Mouse (Mus musculus): ENCODE data around the gene Xylt2. TPM values are rescaled to one million over a fixed set of nuclear protein-coding genes. Genes with fewer than 3 reads are reported as not detected.
A peak's percentile ranks its signal among the peaks of the same experiment; 100 is the strongest.
"Not testable (repeated sequence)": the region's sequence is repeated elsewhere in the genome, so short reads cannot be mapped to it uniquely, and the experiment has no call there.

The Xylt2 gene
- total RNA-seq, 2 experiments from 2014 or later = 3.6 to 3.9 TPM

DNA sequence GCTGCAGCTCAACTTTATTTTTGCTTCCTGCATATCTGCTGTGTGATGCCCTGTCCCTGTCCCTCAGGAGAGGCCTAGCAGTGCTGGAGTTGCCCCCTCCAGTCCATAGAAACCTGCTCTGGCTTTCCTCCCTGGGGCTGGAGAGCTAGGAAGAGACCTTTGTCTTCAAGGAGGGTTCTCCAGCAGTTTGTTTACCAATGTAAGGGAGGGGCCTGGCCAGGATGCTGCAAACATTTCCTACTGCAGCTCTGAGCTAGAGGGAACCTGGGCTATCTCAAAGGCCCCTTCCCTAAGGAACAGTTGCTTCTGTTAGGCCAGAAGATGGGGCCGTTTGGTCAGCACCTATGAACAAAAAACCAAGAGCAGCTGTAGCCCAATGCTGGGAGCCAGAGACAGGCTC lies 16.0 kb downstream of the Xylt2 start:
- Histone ChIP-seq H3K27ac (no peak overlapping the region; the same call in 1 of the 2 replicates), H3K4me3 (no peak overlapping the region)
- DNase-seq = no peak
- no peak for TF ChIP-seq CTCF (IDR thresholded peaks at IDR 0.05)
- intact Hi-C loops (cut with DNase I) = no loop called here

GRCm38 (mm10) chr11:94653663-94654436 lies 23.5 kb downstream of the Xylt2 start, which contains the start of the genes Mrpl27 and Eme1:
Gene Mrpl27, plus strand, starts transcription at chr11:94653767.
Gene Eme1, minus strand, starts transcription at chr11:94653964.
- intact Hi-C loops (cut with DNase I) = no loop called here
- no peak for TF ChIP-seq CTCF (IDR thresholded peaks at IDR 0.05)
- peak; percentile 89 for DNase-seq
- Histone ChIP-seq H3K27ac (peak within 1 kb of the TSS; percentile 99), H3K4me3 (peak within 1 kb of the TSS; percentile 93)

DNA sequence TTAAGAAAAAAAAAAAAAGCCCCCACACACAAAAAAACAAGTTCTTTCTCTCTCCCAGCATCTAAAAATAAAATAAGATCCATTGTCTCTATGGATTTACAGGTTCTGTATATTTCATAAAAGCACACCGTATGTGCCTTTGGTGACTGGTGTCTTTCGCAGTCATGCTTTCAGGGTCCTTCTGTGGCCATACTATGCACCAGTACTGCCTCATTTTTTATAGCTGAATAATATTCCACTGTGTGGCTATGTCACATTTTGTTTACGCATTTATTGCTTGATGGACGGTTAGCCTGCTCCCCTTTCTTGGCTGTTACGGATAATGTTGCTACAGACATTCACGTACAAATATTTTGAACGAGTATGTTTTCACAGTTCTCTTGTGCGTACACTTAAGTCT lies 24.3 kb downstream of the Xylt2 start:
- no peak for DNase-seq
- intact Hi-C loops (cut with DNase I) = no loop called here
- no peak for TF ChIP-seq CTCF (IDR thresholded peaks at IDR 0.05)
- Histone ChIP-seq H3K27ac (no peak overlapping the region), H3K4me3 (peak overlapping the region; percentile 93)

DNA sequence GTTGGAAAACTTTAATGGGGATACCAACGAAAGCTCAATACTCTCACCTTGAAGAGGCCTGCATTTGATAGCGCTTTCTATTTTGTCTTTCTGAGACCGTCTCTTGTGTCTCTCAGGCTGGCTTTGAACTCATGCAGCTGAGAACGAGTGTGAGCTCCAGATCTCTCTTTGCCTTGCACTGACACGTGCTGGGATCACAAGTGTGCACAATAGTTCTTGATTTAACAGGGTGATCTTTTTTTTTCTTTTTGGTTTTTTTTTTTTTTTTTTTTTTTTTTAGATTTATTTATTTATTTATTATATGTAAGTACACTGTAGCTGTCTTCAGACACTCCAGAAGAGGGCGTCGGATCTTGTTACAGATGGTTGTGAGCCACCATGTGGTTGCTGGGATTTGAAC lies 26.1 kb downstream of the Xylt2 start:
- H3K27ac ChIP-seq; H3K4me3 ChIP-seq; DNase-seq; intact Hi-C loops (cut with DNase I): not testable (repeated sequence)

GRCm38 (mm10) chr11:94646457-94646856 lies 30.9 kb downstream of the Xylt2 start:
- no peak overlapping the region for H3K27ac ChIP-seq
- H3K4me3 ChIP-seq = no peak overlapping the region
- no peak for TF ChIP-seq CTCF (IDR thresholded peaks at IDR 0.05)
- no peak for DNase-seq
- intact Hi-C loops (cut with DNase I) = no loop called here

GRCm38 (mm10) chr11:94644461-94645219 lies 32.7 kb downstream of the Xylt2 start:
- TF ChIP-seq CTCF (IDR thresholded peaks at IDR 0.05) = no peak

GRCm38 (mm10) chr11:94634431-94634830 lies 42.9 kb downstream of the Xylt2 start:
- Histone ChIP-seq H3K27ac (no peak overlapping the region), H3K4me3 (no peak overlapping the region)
- intact Hi-C loops (cut with DNase I) = loop anchor here (10.0 kb wide), 1 partner anchor 80 kb away; no protein-coding TSS in a partner anchor
- no peak for TF ChIP-seq CTCF (IDR thresholded peaks at IDR 0.05)
- no peak for DNase-seq

More at GRCm38 (mm10) chr11:94644461-94645219, 32.7 kb downstream of the Xylt2 start:
- intact Hi-C loops (cut with DNase I) = no loop called here
- Histone ChIP-seq H3K27ac (no peak overlapping the region), H3K4me3 (no peak overlapping the region)
- DNase-seq = no peak

DNA sequence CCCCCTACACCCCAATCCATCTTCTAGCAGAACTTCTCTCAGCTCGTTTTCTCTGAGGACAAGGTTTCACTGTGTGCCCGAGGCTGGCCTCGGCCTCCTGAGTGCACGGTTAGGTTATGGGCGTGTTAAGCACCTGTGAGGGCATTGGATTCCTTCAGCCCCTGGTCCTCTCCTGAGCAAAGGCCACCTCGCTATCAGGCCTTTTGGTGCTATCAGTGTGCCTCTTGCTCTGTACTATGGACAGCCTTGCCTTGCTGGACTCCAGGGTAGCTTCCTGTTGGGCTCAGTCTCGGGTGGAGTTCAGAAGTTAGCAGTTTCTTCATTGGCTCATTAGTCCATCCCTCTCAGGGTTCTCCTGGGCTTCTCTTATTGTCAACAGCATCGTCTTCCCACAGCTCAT lies 44.3 kb downstream of the Xylt2 start:
- intact Hi-C loops (cut with DNase I) = loop anchor here (10.0 kb wide), 1 partner anchor 82 kb away; no protein-coding TSS in a partner anchor
- TF ChIP-seq CTCF (IDR thresholded peaks at IDR 0.05) = no peak
- no peak overlapping the region for H3K4me3 ChIP-seq

DNA sequence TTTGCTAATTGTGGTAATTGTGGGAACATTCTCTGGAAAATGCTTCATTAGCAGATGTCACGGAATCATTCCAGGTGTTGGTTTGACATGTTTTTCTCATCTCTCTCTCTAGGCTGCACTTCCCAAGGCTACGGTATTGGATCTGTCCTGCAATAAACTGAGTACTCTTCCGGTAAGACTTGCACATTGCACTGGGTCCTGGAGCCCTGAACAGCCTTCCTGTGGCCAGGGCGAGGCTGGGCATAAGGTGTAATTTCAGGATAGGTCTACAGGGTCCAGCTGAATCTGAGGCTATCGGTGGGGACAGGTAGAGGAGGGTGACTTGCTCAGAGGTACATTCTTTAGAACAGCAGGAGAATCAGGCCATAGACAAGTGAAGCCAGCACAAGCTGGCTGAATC lies 45.3 kb downstream of the Xylt2 start:
- intact Hi-C loops (cut with DNase I) = loop anchor here (10.0 kb wide), 1 partner anchor 83 kb away; no protein-coding TSS in a partner anchor
- Histone ChIP-seq H3K4me3 (no peak overlapping the region), H3K27ac (no peak overlapping the region)
- TF ChIP-seq CTCF (IDR thresholded peaks at IDR 0.05) = no peak
- DNase-seq = no peak

More for the DNA sequence above, 44.3 kb downstream of the Xylt2 start:
- no peak overlapping the region for H3K27ac ChIP-seq
- no peak for DNase-seq

DNA sequence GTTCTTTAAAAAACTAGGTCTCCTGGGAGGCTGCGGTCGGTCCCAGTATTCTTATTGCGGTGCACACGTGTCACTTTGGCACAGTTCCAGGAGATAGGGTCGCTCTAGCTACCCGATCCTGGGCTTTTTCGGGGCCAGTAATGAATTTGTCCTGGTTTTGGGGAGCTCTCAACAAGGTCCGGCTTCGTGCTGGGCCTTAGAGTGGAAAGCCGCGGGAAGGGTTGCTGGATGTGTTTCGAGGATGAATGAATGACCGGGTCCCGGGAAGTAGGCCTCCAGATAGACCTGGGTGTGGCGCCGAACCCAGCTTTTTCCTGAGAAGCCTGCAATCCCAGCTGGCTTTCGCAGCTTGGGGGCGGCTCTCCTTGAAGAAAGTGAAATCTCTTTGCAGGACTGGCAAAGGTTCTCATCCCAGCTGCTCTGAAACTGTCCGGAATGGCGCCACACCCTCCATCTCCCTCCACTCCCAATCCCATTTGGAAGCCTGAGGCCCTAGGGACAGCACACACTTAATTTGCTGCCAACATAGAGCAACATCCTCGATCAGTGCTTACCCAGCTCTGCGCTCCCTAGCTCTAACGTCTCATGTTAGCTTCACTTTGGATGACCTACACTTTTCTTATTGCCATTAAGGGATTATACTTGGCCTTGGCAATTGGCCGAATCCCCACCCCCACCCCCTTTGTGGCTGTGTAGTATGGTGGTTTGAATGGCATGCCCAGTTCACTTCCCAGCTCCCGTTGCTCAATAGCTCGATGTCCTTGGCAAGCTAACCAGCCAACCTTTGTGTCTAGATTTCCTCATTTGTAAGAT lies 46.9 kb downstream of the Xylt2 start:
- peak; percentile 60 for DNase-seq
- no peak for TF ChIP-seq CTCF (IDR thresholded peaks at IDR 0.05)
- Histone ChIP-seq H3K4me3 (peak overlapping the region; percentile 100), H3K27ac (peak overlapping the region; percentile 93)
- intact Hi-C loops (cut with DNase I) = loop anchor here (10.0 kb wide), 1 partner anchor 84 kb away; no protein-coding TSS in a partner anchor

DNA sequence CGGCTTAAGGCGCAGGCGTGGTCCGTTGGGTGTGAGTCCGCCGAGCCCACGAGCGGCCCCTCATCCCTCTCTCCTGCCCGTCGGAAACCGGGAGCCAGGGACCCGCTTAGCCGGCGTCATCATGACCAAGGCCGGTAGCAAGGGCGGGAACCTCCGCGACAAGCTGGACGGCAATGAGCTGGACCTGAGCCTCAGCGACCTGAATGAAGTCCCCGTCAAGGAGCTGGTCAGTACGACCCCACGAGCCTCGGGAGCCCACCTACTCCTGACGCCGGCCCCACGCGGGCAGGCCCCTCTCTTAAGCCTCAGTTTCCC lies 47.5 kb downstream of the Xylt2 start:
- no peak for DNase-seq
- no peak for TF ChIP-seq CTCF (IDR thresholded peaks at IDR 0.05)
- intact Hi-C loops (cut with DNase I) = loop anchor here (10.0 kb wide), 1 partner anchor 85 kb away; no protein-coding TSS in a partner anchor
- H3K4me3 ChIP-seq = peak overlapping the region; percentile 100
- H3K27ac ChIP-seq = peak overlapping the region; percentile 93

DNA sequence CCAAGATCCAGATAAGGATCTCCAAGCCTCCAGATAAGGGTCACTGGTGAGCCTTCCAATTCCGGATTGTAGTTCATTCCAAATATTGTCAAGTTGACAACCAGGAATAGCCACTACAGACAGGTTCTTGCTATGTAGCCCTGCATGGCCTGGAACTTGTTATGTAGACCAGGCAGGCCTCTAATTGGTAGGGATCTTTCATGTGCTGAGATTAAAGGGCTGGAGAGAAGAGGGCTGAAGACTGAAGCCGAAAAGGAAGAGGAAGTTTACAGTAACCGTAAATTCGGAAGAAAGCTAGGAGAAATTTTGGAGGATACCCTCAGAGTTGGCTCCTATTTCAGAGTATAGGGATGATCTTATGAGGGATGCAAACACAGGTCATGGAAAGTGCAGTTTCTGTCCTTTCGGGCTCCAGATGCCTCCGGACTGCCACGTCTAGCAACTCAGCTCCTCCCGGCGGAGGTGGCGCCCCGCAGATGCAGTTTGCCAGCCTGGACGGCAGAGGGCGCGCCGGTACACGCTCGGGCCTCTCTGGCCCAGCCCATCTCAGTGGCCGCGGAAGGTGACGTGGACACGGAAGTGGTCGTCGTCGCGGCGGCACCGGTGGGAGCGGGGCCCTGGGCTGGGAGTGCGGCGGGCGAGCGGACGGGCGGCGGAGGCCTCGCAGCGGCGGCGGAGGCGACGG lies 48.0 kb downstream of the Xylt2 start, which contains the start of gene Lrrc59:
Gene Lrrc59, plus strand, starts transcription at position 569 of the 685 bp plus-strand sequence.
- Histone ChIP-seq H3K4me3 (peak within 1 kb of the TSS; percentile 100), H3K27ac (peak within 1 kb of the TSS; percentile 93)
- peak; percentile 99 for TF ChIP-seq CTCF (IDR thresholded peaks at IDR 0.05)
- DNase-seq = peak; percentile 95
- intact Hi-C loops (cut with DNase I) = no loop called here

Data from gastrocnemius, adult 2 months (tissue).